Mouse (Mus musculus) cerebellum, adult 2 months (tissue): Measurements from ENCODE around the gene Zfp689.

Source experiments
- CTCF ChIP-seq: fragments of 200-500 bp; IDR thresholded peaks from 2 replicates; pipeline ENCODE4 v1.5.1; 2011; ENCODE audit warnings: low read depth, mild to moderate bottlenecking, control low read depth, low read length, moderate library complexity, borderline replicate concordance; ENCODE audit not compliant: insufficient read depth
- POLR2A ChIP-seq: fragments of 200-500 bp; IDR thresholded peaks from 2 replicates; pipeline ENCODE4 v1.6.1; 2011; ENCODE audit warnings: low read length, control low read depth, borderline replicate concordance; ENCODE audit not compliant: insufficient read depth

- no peak for TF ChIP-seq CTCF
- TF ChIP-seq POLR2A, result no peak
Measured at GRCm38 (mm10) chr7:127476336-127476735, 27.4 kb upstream of the Zfp689 start.
